Mouse (Mus musculus) heart, postnatal 14 days (tissue): ENCODE measurements around the gene Mtap. TPM values are rescaled to one million over a fixed set of nuclear protein-coding genes. Genes with fewer than 3 reads are reported as not detected.
A peak's percentile ranks its signal among the peaks of the same experiment; 100 is the strongest.

Experiments
- DNase-seq, 2 experiments: peaks; one replicate each; pipeline ENCODE4 v3.0.0; 2021 to 2022
- intact Hi-C: fragments of 180-260 bp; cut with DNase I; formaldehyde crosslinking; loops from one replicate; pipeline ENCODE4 v1.15.1; 2025
- total RNA-seq, 2 experiments: library from RNA; stranded (reverse); gene quantifications; 2 replicates each; pipeline ENCODE4 v1.2.3; 2021

The Mtap gene
- total RNA-seq, 2 experiments from 2014 or later = 17.3 to 17.5 TPM

GRCm38 (mm10) chr4:89131795-89132194 is 5.1 kb upstream of the Mtap start:
- intact Hi-C loops = no loop called here
- no peak for DNase-seq

GRCm38 (mm10) chr4:89136356-89136755 is 566 bp upstream of the Mtap start:
- DNase-seq = no peak
- intact Hi-C loops = no loop called here

GRCm38 (mm10) chr4:89137542-89138360 is 829 bp downstream of the Mtap start:
- intact Hi-C loops = no loop called here
- peak; percentile 42 to 57 for DNase-seq

- intact Hi-C loops = no loop called here
These were observed 1.4 kb downstream of the Mtap start for GRCm38 (mm10) chr4:89138361-89138651.

GRCm38 (mm10) chr4:89140832-89141231 is 3.9 kb downstream of the Mtap start:
- DNase-seq = peak; percentile 72 to 84
- intact Hi-C loops = loop anchor here (5.0 kb wide), 1 partner anchor 151 kb away; the partner anchor contains the start of gene Cdkn2a

More at GRCm38 (mm10) chr4:89138361-89138651, 1.4 kb downstream of the Mtap start:
- no peak for DNase-seq

GRCm38 (mm10) chr4:89145409-89145808 is 8.5 kb downstream of the Mtap start:
- DNase-seq = peak; percentile 84 to 87
- intact Hi-C loops = loop anchor here (1.0 kb wide), 1 partner anchor 379 kb away; no protein-coding TSS in a partner anchor

GRCm38 (mm10) chr4:89146291-89146690 is 9.4 kb downstream of the Mtap start:
- intact Hi-C loops = no loop called here

GRCm38 (mm10) chr4:89149261-89149660 is 12.3 kb downstream of the Mtap start:
- DNase-seq = no peak
- intact Hi-C loops = no loop called here

More at GRCm38 (mm10) chr4:89146291-89146690, 9.4 kb downstream of the Mtap start:
- no peak for DNase-seq

GRCm38 (mm10) chr4:89161389-89161788 is 24.5 kb downstream of the Mtap start:
- DNase-seq = no peak
- intact Hi-C loops = no loop called here

- DNase-seq = no peak
- intact Hi-C loops = no loop called here
These were observed 25.6 kb downstream of the Mtap start for GRCm38 (mm10) chr4:89162496-89162895.

GRCm38 (mm10) chr4:89163613-89164012 is 26.7 kb downstream of the Mtap start:
- intact Hi-C loops = no loop called here
- DNase-seq = no peak

- no peak for DNase-seq
- intact Hi-C loops = no loop called here
These were observed 27.8 kb downstream of the Mtap start for GRCm38 (mm10) chr4:89164681-89165080.

- intact Hi-C loops = no loop called here
- DNase-seq = no peak
These were observed 32.0 kb downstream of the Mtap start for GRCm38 (mm10) chr4:89168877-89169276.

GRCm38 (mm10) chr4:89169739-89170138 is 32.8 kb downstream of the Mtap start:
- no peak for DNase-seq
- intact Hi-C loops = no loop called here

- DNase-seq = no peak
These were observed 34.0 kb downstream of the Mtap start for GRCm38 (mm10) chr4:89170931-89171330.

GRCm38 (mm10) chr4:89172873-89173605 is 36.1 kb downstream of the Mtap start:
- intact Hi-C loops = no loop called here
- DNase-seq = peak; percentile 23

More at GRCm38 (mm10) chr4:89170931-89171330, 34.0 kb downstream of the Mtap start:
- intact Hi-C loops = no loop called here

- intact Hi-C loops = no loop called here
These were observed 40.8 kb downstream of the Mtap start for GRCm38 (mm10) chr4:89177514-89178307.

GRCm38 (mm10) chr4:89180121-89180520 is 43.2 kb downstream of the Mtap start:
- no peak for DNase-seq
- intact Hi-C loops = no loop called here

More at GRCm38 (mm10) chr4:89177514-89178307, 40.8 kb downstream of the Mtap start:
- no peak for DNase-seq

- intact Hi-C loops = no loop called here
- no peak for DNase-seq
These were observed 44.7 kb downstream of the Mtap start for GRCm38 (mm10) chr4:89181656-89182055.

- no peak for DNase-seq
- intact Hi-C loops = no loop called here
These were observed 45.6 kb downstream of the Mtap start for GRCm38 (mm10) chr4:89182486-89182885.

GRCm38 (mm10) chr4:89195481-89195880 is 58.6 kb downstream of the Mtap start:
- intact Hi-C loops = no loop called here
- no peak for DNase-seq
